Mouse (Mus musculus): ENCODE measurements around the gene Dnajb1. TPM values are rescaled to one million over a fixed set of nuclear protein-coding genes. Genes with fewer than 3 reads are reported as not detected.
A peak's percentile ranks its signal among the peaks of the same experiment; 100 is the strongest.

Dnajb1 gene
- total and polyA plus RNA-seq, 2 experiments from 2014 or later, result 42.7 to 65.0 TPM

DNA sequence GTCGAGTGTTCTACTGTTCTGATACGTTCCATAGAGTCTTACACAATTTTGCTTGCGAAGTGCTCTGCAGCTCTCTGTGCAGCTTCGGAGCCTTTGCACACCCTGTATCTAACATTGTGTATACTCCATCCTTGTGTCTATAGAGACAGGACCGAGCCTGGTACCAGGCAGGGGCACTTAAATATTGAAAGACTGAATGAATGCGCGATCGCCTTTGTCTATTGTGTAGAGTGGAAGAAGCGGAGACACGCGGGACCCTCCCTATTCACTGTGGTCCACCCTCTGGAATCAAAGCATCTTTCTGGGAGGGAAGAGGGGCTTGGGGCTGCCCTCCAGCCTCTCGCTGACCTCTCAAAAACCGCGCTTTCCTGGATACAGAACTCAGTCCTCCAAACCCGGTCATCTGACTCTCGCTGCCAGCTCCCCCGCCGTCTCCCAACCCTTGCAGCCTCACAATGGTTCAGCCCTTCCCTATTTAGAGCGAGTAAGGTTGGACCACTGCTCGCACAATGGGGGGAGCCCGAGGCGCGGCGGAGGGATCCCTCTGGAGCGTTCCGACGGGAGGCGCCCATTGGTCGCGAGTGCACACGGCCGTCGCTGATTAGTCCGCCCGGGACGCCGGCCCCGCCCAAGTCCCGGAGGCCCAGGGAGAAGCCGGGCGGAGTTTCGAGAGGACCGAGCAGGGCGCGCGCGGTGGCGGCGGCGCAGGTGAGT is 44.2 kb downstream of the Dnajb1 start, which contains the start of gene Gipc1:
Gipc1 (plus strand) TSS at position 648 of the 714 bp plus-strand sequence.
- Histone ChIP-seq H3K27me3 (ENCODE audit: insufficient read depth, low read length) (no peaks in the 10 kb centered on the region), H3K4me3 (ENCODE audit: low read length) (peak within 1 kb of the TSS; percentile 85), H3K9me3 (ENCODE audit: low read length) (no peaks in the 10 kb centered on the region), H3K4me1 (ENCODE audit: insufficient read depth, low read length) (0 out of 2 replicates have a peak, but pooled peaks cover 12% of the 10 kb centered on the region), H3K36me3 (ENCODE audit: insufficient read depth, low read length) (no peaks in the 10 kb centered on the region), H3K9ac (replicated peaks; ENCODE audit: low read length) (peak within 1 kb of the TSS; percentile 88), H3K27ac (peak within 1 kb of the TSS; percentile 84), H3K4me2 (ENCODE audit: low read depth, low read length) (peak within 1 kb of the TSS; percentile 91)
- DNase-seq (ENCODE audit: low spot score), result peak; percentile 99
- 6% methylated on average over 30 of the region's 50 CpGs for WGBS
- no peak; the same call in 1 of the 2 replicates for TF ChIP-seq CTCF (IDR thresholded peaks at IDR 0.05; ENCODE audit: low read depth)
- peak; percentile 97 for ATAC-seq

DNA sequence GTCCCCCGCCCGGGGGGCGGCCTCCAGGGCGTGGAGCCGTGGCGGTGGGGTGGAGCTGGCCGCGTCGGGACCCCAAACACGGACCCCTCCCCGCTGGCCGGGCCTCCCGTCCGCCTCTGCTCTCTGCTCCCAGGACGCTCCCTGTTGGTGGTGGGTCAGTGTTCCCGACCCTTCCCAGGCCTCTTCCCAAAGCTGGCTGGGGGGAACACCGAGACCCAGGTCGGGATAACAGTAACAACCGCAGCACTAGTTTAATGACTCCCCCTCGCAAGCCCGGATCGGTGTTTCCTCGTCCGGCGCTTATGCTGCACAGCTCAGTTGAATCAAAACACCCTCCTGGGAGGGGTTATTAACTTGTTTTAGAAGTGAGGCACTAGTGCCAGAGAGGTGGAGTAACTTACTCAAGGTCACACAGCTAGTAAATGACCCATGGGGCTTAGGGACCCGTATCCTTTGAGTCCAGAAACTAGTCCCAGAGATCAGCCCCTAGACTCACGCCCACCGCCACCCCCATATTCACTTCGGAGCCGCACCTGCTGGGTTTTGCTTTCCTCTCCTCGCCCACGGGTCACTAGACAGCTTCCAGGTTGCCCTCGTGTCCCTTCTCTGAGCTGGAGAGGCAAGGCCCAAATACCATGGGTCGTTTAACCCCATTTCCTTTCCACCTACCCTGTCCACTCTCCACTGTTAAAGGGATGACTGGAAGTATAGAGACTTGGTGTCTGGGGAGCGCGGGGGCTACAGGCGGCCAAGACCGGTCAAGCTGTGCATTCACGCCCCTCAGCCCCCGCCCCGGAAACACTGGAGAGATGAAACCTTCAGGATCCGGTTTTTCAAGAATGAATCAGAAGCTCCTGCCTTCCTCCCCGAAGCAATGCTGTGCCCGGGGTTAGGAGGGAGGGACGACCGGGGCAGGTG is 45.0 kb downstream of the Dnajb1 start:
- 3% methylated on average over 34 of the region's 46 CpGs for WGBS
- DNase-seq (ENCODE audit: low spot score) (no peak), ATAC-seq (no peak)

DNA sequence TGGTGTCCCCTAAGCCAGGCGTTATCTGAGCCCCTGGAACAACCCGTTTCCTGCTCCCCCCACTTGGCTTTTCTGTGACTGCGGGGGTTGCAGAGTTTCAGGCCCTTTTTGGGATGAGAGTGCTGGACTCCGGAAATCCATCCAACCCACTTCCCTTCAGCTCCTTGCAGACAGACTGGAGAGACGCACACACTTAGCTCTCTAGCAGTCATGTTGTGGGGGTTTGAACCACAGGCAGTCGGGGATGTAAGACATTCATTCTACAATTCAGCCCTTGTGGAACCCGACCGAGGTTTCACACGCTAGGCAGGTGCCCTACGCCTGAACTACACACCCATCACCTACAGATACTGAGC is 45.6 kb downstream of the Dnajb1 start:
- no peaks in the 10 kb centered on the region for H3K9me3 ChIP-seq (ENCODE audit: low read length)
- no peak for DNase-seq (ENCODE audit: low spot score)
- H3K36me3 ChIP-seq (ENCODE audit: insufficient read depth, low read length), result no peaks in the 10 kb centered on the region
- no peak for ATAC-seq
- peak overlapping the region; percentile 91 for H3K4me2 ChIP-seq (ENCODE audit: low read depth, low read length)
- 42% methylated on average over 10 of the region's 10 CpGs for WGBS
- H3K27ac ChIP-seq, result no peak overlapping the region; the same call in 1 of the 2 replicates
- TF ChIP-seq CTCF (IDR thresholded peaks at IDR 0.05; ENCODE audit: low read depth), result no peak
- H3K4me3 ChIP-seq (ENCODE audit: low read length), result peak overlapping the region; percentile 85
- peak overlapping the region; percentile 88 for H3K9ac ChIP-seq (replicated peaks; ENCODE audit: low read length)
- H3K27me3 ChIP-seq (ENCODE audit: insufficient read depth, low read length), result no peaks in the 10 kb centered on the region
- H3K4me1 ChIP-seq (ENCODE audit: insufficient read depth, low read length), result 0 out of 2 replicates have a peak, but pooled peaks cover 12% of the 10 kb centered on the region

More for the DNA sequence above, 45.0 kb downstream of the Dnajb1 start:
- Histone ChIP-seq H3K9ac (replicated peaks; ENCODE audit: low read length) (peak overlapping the region; percentile 88), H3K27ac (peak overlapping the region; percentile 75), H3K4me3 (ENCODE audit: low read length) (peak overlapping the region; percentile 85), H3K27me3 (ENCODE audit: insufficient read depth, low read length) (no peaks in the 10 kb centered on the region), H3K9me3 (ENCODE audit: low read length) (no peaks in the 10 kb centered on the region), H3K36me3 (ENCODE audit: insufficient read depth, low read length) (no peaks in the 10 kb centered on the region), H3K4me1 (ENCODE audit: insufficient read depth, low read length) (0 out of 2 replicates have a peak, but pooled peaks cover 12% of the 10 kb centered on the region), H3K4me2 (ENCODE audit: low read depth, low read length) (peak overlapping the region; percentile 91)
- no peak for TF ChIP-seq CTCF (IDR thresholded peaks at IDR 0.05; ENCODE audit: low read depth)

- H3K4me2 ChIP-seq (ENCODE audit: low read depth, low read length), result no peak overlapping the region
- ATAC-seq, result no peak
- WGBS, result 93% methylated on average over 6 of the region's 6 CpGs
Observed at GRCm38 (mm10) chr8:83654725-83655124, 46.7 kb downstream of the Dnajb1 start.

DNA sequence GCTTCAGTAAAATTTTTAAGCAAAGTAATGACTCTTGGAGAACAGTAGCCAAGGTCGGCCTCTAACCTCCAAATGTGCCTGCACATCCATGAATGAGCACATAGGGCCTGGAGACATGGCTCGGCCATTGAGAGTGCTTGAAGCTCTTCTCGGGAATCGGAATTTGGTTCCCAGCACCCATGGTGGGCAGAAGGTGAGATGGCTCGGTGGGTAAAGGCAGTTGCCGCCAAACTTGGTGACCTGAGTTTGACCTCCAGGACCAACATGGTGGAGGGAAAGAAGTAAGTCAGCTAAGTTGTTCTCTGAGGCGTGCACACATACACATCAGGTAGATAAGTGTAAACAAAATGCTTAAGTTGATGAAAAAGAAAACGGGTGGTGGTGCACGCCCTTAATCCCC is 48.0 kb downstream of the Dnajb1 start:
- no peaks in the 10 kb centered on the region for H3K27me3 ChIP-seq (ENCODE audit: insufficient read depth, low read length)
- H3K9ac ChIP-seq (replicated peaks; ENCODE audit: low read length), result no peak overlapping the region
- DNase-seq (ENCODE audit: low spot score) (no peak), ATAC-seq (no peak)
- no peaks in the 10 kb centered on the region for H3K36me3 ChIP-seq (ENCODE audit: insufficient read depth, low read length)
- H3K4me3 ChIP-seq (ENCODE audit: low read length), result no peak overlapping the region
- H3K4me2 ChIP-seq (ENCODE audit: low read depth, low read length), result no peak overlapping the region
- H3K27ac ChIP-seq, result no peak overlapping the region
- peaks cover 19% of the 10 kb centered on the region for H3K4me1 ChIP-seq (ENCODE audit: insufficient read depth, low read length)
- H3K9me3 ChIP-seq (ENCODE audit: low read length), result no peaks in the 10 kb centered on the region
- no peak for TF ChIP-seq CTCF (IDR thresholded peaks at IDR 0.05; ENCODE audit: low read depth)
- 87% methylated on average over 9 of the region's 9 CpGs for WGBS

More at GRCm38 (mm10) chr8:83654725-83655124, 46.7 kb downstream of the Dnajb1 start:
- no peak overlapping the region for H3K27ac ChIP-seq
- H3K9ac ChIP-seq (replicated peaks; ENCODE audit: low read length), result no peak overlapping the region
- H3K27me3 ChIP-seq (ENCODE audit: insufficient read depth, low read length), result no peaks in the 10 kb centered on the region
- TF ChIP-seq CTCF (IDR thresholded peaks at IDR 0.05; ENCODE audit: low read depth), result no peak
- no peaks in the 10 kb centered on the region for H3K9me3 ChIP-seq (ENCODE audit: low read length)
- no peak overlapping the region for H3K4me3 ChIP-seq (ENCODE audit: low read length)
- H3K4me1 ChIP-seq (ENCODE audit: insufficient read depth, low read length), result 0 out of 2 replicates have a peak, but pooled peaks cover 12% of the 10 kb centered on the region
- DNase-seq (ENCODE audit: low spot score), result no peak
- no peaks in the 10 kb centered on the region for H3K36me3 ChIP-seq (ENCODE audit: insufficient read depth, low read length)

DNA sequence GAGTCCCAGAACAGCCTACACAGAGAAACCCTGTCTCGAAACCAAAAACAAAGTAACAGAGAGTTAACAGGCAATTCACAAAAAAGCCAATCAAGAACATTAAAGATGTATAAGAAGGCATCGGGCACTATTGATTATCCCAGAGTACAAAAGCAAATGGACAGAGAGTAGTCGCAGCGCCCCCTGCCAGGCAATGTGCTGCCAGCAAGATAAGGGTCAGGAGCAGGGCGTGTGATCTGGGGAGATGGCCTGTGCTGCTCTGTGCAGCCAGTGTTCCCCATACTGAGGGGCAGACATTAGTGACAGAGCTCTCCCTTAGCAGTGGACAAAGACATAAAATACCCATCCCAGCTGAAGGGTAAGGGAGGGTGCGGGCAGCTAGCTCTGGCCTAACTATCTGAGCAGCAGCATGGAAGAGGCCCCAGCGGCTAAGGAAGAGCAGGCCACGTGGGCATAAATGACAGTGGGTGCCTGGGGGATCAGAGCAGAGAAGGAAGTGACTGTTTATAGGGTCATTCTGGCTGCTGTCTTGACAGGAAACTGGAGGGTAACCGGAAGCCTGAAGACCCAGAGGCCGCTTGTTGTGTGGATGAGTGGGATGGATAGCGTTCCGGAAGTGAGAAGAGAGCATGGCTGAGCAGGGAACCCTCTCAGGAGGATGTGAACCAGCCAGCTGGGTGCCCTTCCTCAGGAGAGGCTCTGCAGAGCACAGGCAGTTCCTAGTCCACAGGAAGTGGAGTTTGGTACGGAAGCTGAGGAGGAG is 48.7 kb downstream of the Dnajb1 start:
- Histone ChIP-seq H3K9ac (replicated peaks; ENCODE audit: low read length) (no peak overlapping the region), H3K4me1 (ENCODE audit: insufficient read depth, low read length) (peaks cover 22% of the 10 kb centered on the region), H3K9me3 (ENCODE audit: low read length) (no peaks in the 10 kb centered on the region), H3K27me3 (ENCODE audit: insufficient read depth, low read length) (no peaks in the 10 kb centered on the region), H3K27ac (no peak overlapping the region), H3K4me2 (ENCODE audit: low read depth, low read length) (no peak overlapping the region), H3K4me3 (ENCODE audit: low read length) (no peak overlapping the region), H3K36me3 (ENCODE audit: insufficient read depth, low read length) (no peaks in the 10 kb centered on the region)
- no peak for DNase-seq (ENCODE audit: low spot score)
- 85% methylated on average over 13 of the region's 13 CpGs for WGBS
- ATAC-seq, result no peak
- peak; percentile 32 for TF ChIP-seq CTCF (IDR thresholded peaks at IDR 0.05; ENCODE audit: low read depth)
